Mouse (Mus musculus) small intestine, adult 2 months (tissue): ENCODE results near the gene Gm15737.

Experiments used
- CTCF ChIP-seq: fragments of 200-500 bp; IDR thresholded peaks from 2 replicates; pipeline ENCODE4 v1.5.1; 2012; ENCODE audit warnings: low read depth, mild to moderate bottlenecking, control low read depth, inconsistent platforms, low read length, moderate library complexity, mixed read lengths; ENCODE audit not compliant: insufficient replicate concordance, insufficient read length; ENCODE audit errors: extremely low read depth
- POLR2A ChIP-seq: fragments of 200-500 bp; IDR thresholded peaks from 2 replicates; pipeline ENCODE4 v1.6.1; 2012; ENCODE audit warnings: low read depth, mild to moderate bottlenecking, control low read depth, inconsistent platforms, low read length, moderate library complexity

- TF ChIP-seq POLR2A (no peak), CTCF (no peak)
Observed at GRCm38 (mm10) chr6:92846614-92847013, 22.5 kb upstream of the Gm15737 start.
